Mouse (Mus musculus) liver, postnatal 0 days (tissue): ENCODE measurements around the gene Qpctl.

ENCODE experiments used
- CTCF ChIP-seq: sonication (generic); IDR thresholded peaks from 2 replicates; pipeline ENCODE4 v1.5.1; 2016; ENCODE audit warnings: antibody characterized with exemption, low read depth
- EP300 ChIP-seq: IDR thresholded peaks from 2 replicates; pipeline ENCODE4 v1.6.1; 2016; ENCODE audit warnings: antibody characterized with exemption, low read depth, mild to moderate bottlenecking

GRCm38 (mm10) chr7:19119083-19119482 is 30.0 kb downstream of the Qpctl start:
- TF ChIP-seq CTCF (no peak), EP300 (no peak)
